ENCODE assay signal across 14 mouse cellular contexts in the genomic region with DNA sequence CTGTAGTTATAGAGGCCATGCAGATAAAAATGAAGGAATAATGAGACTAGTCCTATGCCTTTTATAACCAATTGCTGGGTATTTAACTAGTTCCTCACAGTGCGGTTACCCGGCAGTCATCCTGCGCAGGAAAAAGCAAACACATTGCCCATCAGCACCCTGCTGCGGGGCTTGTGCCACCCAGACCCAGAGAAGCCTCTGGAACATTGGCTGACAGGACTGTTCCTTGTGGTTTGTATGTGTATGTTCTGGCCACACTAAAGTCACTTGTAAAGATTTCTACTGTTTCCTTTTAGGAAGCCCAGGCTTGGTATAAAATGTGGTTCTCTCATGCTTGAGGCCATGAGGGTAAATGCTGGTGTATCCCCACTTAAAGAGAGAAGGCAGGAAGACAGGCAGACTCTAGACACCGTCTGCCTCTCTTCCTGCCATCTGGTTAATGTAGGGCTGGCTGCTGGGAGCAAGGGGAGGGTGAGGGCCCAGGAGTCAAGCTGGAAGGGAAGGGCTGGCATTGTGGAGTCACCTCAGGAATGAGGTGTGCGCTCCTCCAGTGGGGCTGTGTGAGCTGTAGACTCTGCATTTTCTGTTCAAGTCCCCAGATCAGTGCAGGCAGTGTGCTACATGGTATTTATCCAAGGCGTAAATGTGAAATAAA.
DNase-seq lines count a peak whose midpoint lies in the region; ATAC-seq and TF ChIP-seq lines count a peak whose summit lies in the region.
"Had no signal": no experiment of that assay in that cellular context is flagged by ENCODE, and none has a peak within 500 bp of the region (broad histone marks: within the 10 kb centered on the region; RNA-seq: fewer than 3 reads in every experiment).

No protein-coding gene starts in this region.

- peaks cover 9% of the 10 kb centered on the region for H3K4me1 ChIP-seq in hindbrain, embryonic 16.5 days (ENCODE audit: control insufficient read depth, insufficient read depth, low read depth, low read length)
- no peaks in the 10 kb centered on the region for H3K4me1 ChIP-seq in hindbrain, embryonic 11.5 days (replicated peaks; ENCODE audit: control insufficient read depth, insufficient read depth, low read length)
- H3K4me1 ChIP-seq in intestine, embryonic 15.5 days (replicated peaks), result peaks cover 17% of the 10 kb centered on the region

- H3K9me3 ChIP-seq in hindbrain, embryonic 16.5 days (ENCODE audit: control insufficient read depth, low read length), result no peaks in the 10 kb centered on the region
- no peaks in the 10 kb centered on the region for H3K9me3 ChIP-seq in hindbrain, embryonic 11.5 days (ENCODE audit: control insufficient read depth, low read length)
- no peaks in the 10 kb centered on the region for H3K9me3 ChIP-seq in intestine, embryonic 15.5 days
- H3K9me3 ChIP-seq: hindbrain, embryonic 15.5 days had no signal

- no peaks in the 10 kb centered on the region for H3K27me3 ChIP-seq in hindbrain, embryonic 16.5 days (replicated peaks; ENCODE audit: control insufficient read depth, insufficient read depth, low read length)
- no peaks in the 10 kb centered on the region for H3K27me3 ChIP-seq in hindbrain, embryonic 11.5 days (ENCODE audit: control insufficient read depth, insufficient read depth, low read length)
- no peaks in the 10 kb centered on the region for H3K27me3 ChIP-seq in intestine, embryonic 15.5 days (replicated peaks)
- H3K27me3 ChIP-seq: hindbrain, embryonic 15.5 days had no signal

- TF ChIP-seq POLR2A in brain, embryonic 14.5 days (IDR thresholded peaks at IDR 0.05; ENCODE audit: borderline replicate concordance, extremely low read depth, insufficient read depth, insufficient read length, poor library complexity, severe bottlenecking), result no peak

- no peak for TF ChIP-seq CTCF in brain, embryonic 14.5 days (IDR thresholded peaks at IDR 0.05; ENCODE audit: borderline replicate concordance, extremely low read depth, insufficient read depth, insufficient read length)

- H3K4me2 ChIP-seq in hindbrain, embryonic 16.5 days (ENCODE audit: low read length), result no peak overlapping the region
- no peak overlapping the region for H3K4me2 ChIP-seq in hindbrain, embryonic 11.5 days (replicated peaks; ENCODE audit: low read depth, low read length)
- H3K4me2 ChIP-seq in intestine, embryonic 15.5 days (replicated peaks), result no peak overlapping the region
- H3K4me2 ChIP-seq: hindbrain, embryonic 15.5 days had no signal

- no peak overlapping the region for H3K27ac ChIP-seq in hindbrain, embryonic 16.5 days (ENCODE audit: low read depth, low read length)
- no peak overlapping the region for H3K27ac ChIP-seq in hindbrain, embryonic 11.5 days (ENCODE audit: low read depth, low read length)
- H3K27ac ChIP-seq in intestine, embryonic 15.5 days, result 0 out of 2 replicates have a peak overlapping the region, but pooled peaks have one; percentile 32
- H3K27ac ChIP-seq: hindbrain, embryonic 15.5 days; kidney, postnatal 0 days; liver, embryonic 14.5 days had no signal

- H3K9ac ChIP-seq in hindbrain, embryonic 16.5 days (ENCODE audit: low read depth, low read length), result no peak overlapping the region
- H3K9ac ChIP-seq in hindbrain, embryonic 11.5 days (ENCODE audit: low read depth, low read length), result no peak overlapping the region
- H3K9ac ChIP-seq in intestine, embryonic 15.5 days, result no peak overlapping the region
- H3K9ac ChIP-seq: hindbrain, embryonic 15.5 days; liver, embryonic 14.5 days had no signal

- 76% methylated on average over 7 of the region's 7 CpGs for WGBS in hindbrain, embryonic 16.5 days
- WGBS in hindbrain, embryonic 11.5 days, result 78% methylated on average over 7 of the region's 7 CpGs
- 57% methylated on average over 7 of the region's 7 CpGs for WGBS in intestine, embryonic 15.5 days

- H3K36me3 ChIP-seq in hindbrain, embryonic 16.5 days (ENCODE audit: control insufficient read depth, insufficient read depth, low read length), result no peaks in the 10 kb centered on the region
- H3K36me3 ChIP-seq in hindbrain, embryonic 11.5 days (ENCODE audit: control insufficient read depth, insufficient read depth, low read length), result no peaks in the 10 kb centered on the region
- H3K36me3 ChIP-seq in intestine, embryonic 15.5 days, result no peaks in the 10 kb centered on the region
- H3K36me3 ChIP-seq: hindbrain, embryonic 15.5 days had no signal

- H3K4me3 ChIP-seq in hindbrain, embryonic 16.5 days (ENCODE audit: low read length), result no peak overlapping the region
- H3K4me3 ChIP-seq in hindbrain, embryonic 11.5 days (ENCODE audit: low read depth, low read length), result no peak overlapping the region
- no peak overlapping the region for H3K4me3 ChIP-seq in intestine, embryonic 15.5 days (replicated peaks)
- H3K4me3 ChIP-seq: hindbrain, embryonic 15.5 days had no signal

- peak; percentile 41 to 44 for DNase-seq in cerebellum, postnatal 14 days
- DNase-seq in cerebellum, adult 11 months, result no peak
- DNase-seq in hindbrain, embryonic 11.5 days (ENCODE audit: low spot score), result no peak
- DNase-seq in brain, embryonic 14.5 days (ENCODE audit: low read depth), result peak; percentile 59
- DNase-seq in frontal cortex, postnatal 36 days (ENCODE audit: low spot score in 2 of 2), result no peak
- DNase-seq: cerebellum, adult 8-10 months; gastrocnemius, postnatal 14 days; thymus, postnatal 25 days had no signal

- peak; percentile 51; the same call in 1 of the 2 replicates for ATAC-seq in hindbrain, embryonic 16.5 days
- no peak for ATAC-seq in hindbrain, embryonic 11.5 days (ENCODE audit: low FRiP score)
- ATAC-seq in intestine, embryonic 15.5 days, result 0 out of 2 replicates have a peak, but pooled peaks have one; percentile 43
- ATAC-seq in erythroblast, adult 5-6 weeks (replicated peaks; ENCODE audit: low FRiP score, poor library complexity, severe bottlenecking), result no peak

Comparison
In these comparisons a context has a peak if more than half of its experiments do, and no peak if none do; other contexts are left out.
1. DNase-seq: peak in cerebellum, postnatal 14 days (2 of 2) and brain, embryonic 14.5 days (single experiment); none in cerebellum, adult 11 months (single experiment), hindbrain, embryonic 11.5 days (single experiment) and frontal cortex, postnatal 36 days (0 of 2).
2. ATAC-seq: peak in hindbrain, embryonic 16.5 days (single experiment) and intestine, embryonic 15.5 days (single experiment); none in hindbrain, embryonic 11.5 days (single experiment) and erythroblast, adult 5-6 weeks (single experiment).